Mouse (Mus musculus): ENCODE measurements around the gene Zdhhc22. TPM values are rescaled to one million over a fixed set of nuclear protein-coding genes. Genes with fewer than 3 reads are reported as not detected.

Zdhhc22 gene
- total and polyA plus RNA-seq, 3 experiments: not detected

DNA sequence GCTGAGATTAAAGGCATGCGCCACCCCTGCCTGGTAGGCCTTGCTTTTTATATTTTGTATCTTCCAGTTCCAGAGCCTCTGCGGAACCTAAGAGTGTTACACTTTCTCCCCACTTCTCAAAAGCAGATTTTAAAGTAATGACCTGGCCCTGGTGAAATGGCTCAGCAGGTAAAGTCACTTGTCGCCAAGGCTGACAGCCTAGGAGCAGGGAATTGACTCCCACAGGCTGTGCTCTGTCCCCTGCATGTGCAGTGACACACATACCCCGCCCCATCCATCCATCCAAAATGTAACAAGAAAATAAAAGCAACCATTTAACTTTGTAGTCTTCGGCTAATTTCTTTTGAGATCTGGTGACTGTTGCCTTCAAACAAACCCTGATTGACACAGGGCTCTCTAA lies 30.6 kb downstream of the Zdhhc22 start:
- Histone ChIP-seq H3K9ac (ENCODE audit: insufficient read depth, low read depth) (no peak overlapping the region), H3K4me3 (replicated peaks in 1 of 3; ENCODE audit: low read depth in 2 of 3, low read length in 2 of 3, poor library complexity in 1 of 3) (no peak overlapping the region), H3K9me3 (replicated peaks; ENCODE audit: low read length) (no peaks in the 10 kb centered on the region), H3K79me2 (replicated peaks; ENCODE audit: control insufficient read depth, extremely low read depth, insufficient read depth, poor library complexity, severe bottlenecking) (no peaks in the 10 kb centered on the region), H3K36me3 (replicated peaks in 1 of 2; ENCODE audit: control insufficient read depth in 1 of 2, insufficient read depth in 1 of 2, low read length in 1 of 2) (peaks cover 59 to 90% of the 10 kb centered on the region in 2 experiments), H3K4me2 (ENCODE audit: insufficient read depth, low read depth, poor library complexity, severe bottlenecking) (no peak overlapping the region), H3K4me1 (ENCODE audit: control insufficient read depth in 1 of 2, insufficient read depth in 2 of 2) (peaks cover 0 to 4% of the 10 kb centered on the region in 2 experiments; a peak in 1 of 4 replicates), H3K27ac (ENCODE audit: insufficient read depth, low read depth) (no peak overlapping the region), H3K27me3 (replicated peaks) (no peaks in the 10 kb centered on the region)
- in situ Hi-C loops (cut with MboI; ENCODE audit: low pct_ligation_motif_present, low pct_unique_long_range_greater_than_20kb, low sequenced_read_pairs): no loop called here
- no peak for DNase-seq (ENCODE audit: extremely low read depth)
- dilution Hi-C loops (cut with MboI; ENCODE audit: extremely low pct_ligation_motif_present, extremely low pct_unique_long_range_greater_than_20kb, low sequenced_read_pairs): no loop called here
- TF ChIP-seq NELFE (IDR thresholded peaks at IDR 0.05; ENCODE audit: low read depth, low read length) (no peak), CTCF (conservative IDR thresholded peaks at IDR 0.05 in 1 of 2, IDR thresholded peaks at IDR 0.05 in 1 of 2; ENCODE audit: low read depth in 2 of 2, low read length in 2 of 2) (no peak), JUN (IDR thresholded peaks at IDR 0.05; ENCODE audit: insufficient read depth, low read depth, low read length) (no peak), RAD21 (IDR thresholded peaks at IDR 0.05; ENCODE audit: low read depth, low read length) (no peak), NRF1 (IDR thresholded peaks at IDR 0.05; ENCODE audit: low read depth, low read length) (no peak), ZMIZ1 (IDR thresholded peaks at IDR 0.05; ENCODE audit: low read depth, low read length) (no peak), SIN3A (IDR thresholded peaks at IDR 0.05; ENCODE audit: low read length) (no peak), ELF1 (IDR thresholded peaks at IDR 0.05; ENCODE audit: low read depth, low read length) (no peak), ZKSCAN1 (IDR thresholded peaks at IDR 0.05; ENCODE audit: borderline replicate concordance, low read depth, low read length) (no peak), TBP (conservative IDR thresholded peaks at IDR 0.05; ENCODE audit: low read depth, low read length) (no peak)

DNA sequence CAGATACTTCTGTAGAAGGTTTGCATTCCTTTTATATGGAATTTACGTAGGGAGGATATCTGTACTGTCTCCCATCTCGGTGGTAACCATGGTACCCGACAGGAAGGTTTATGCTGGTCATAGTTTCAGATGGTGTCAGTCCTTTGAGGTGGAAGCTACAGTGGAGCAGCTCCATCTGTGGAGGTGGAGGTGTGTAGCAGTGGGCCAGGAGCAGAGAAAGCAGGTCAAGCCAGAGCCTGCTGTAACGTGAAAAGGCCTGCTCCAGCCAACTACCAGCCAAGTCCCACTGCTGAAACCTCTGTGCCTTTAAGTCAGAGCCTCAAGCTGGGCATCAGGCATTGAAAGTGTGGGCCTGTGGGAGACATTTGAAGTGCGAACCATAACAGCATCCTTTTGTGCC lies 31.7 kb downstream of the Zdhhc22 start:
- no peak overlapping the region for H3K4me3 ChIP-seq (replicated peaks in 1 of 3; ENCODE audit: low read depth in 2 of 3, low read length in 2 of 3, poor library complexity in 1 of 3)
- no peak overlapping the region for H3K27ac ChIP-seq (ENCODE audit: insufficient read depth, low read depth)
- peaks cover 62 to 90% of the 10 kb centered on the region in 2 experiments for H3K36me3 ChIP-seq (replicated peaks in 1 of 2; ENCODE audit: control insufficient read depth in 1 of 2, insufficient read depth in 1 of 2, low read length in 1 of 2)
- no peaks in the 10 kb centered on the region for H3K27me3 ChIP-seq (replicated peaks)
- dilution Hi-C loops (cut with MboI; ENCODE audit: extremely low pct_ligation_motif_present, extremely low pct_unique_long_range_greater_than_20kb, low sequenced_read_pairs) (no loop called here), in situ Hi-C loops (cut with MboI; ENCODE audit: low pct_ligation_motif_present, low pct_unique_long_range_greater_than_20kb, low sequenced_read_pairs) (no loop called here)
- H3K9ac ChIP-seq (ENCODE audit: insufficient read depth, low read depth): no peak overlapping the region
- peaks cover 0 to 4% of the 10 kb centered on the region in 2 experiments; a peak in 1 of 4 replicates for H3K4me1 ChIP-seq (ENCODE audit: control insufficient read depth in 1 of 2, insufficient read depth in 2 of 2)
- TF ChIP-seq SIN3A (IDR thresholded peaks at IDR 0.05; ENCODE audit: low read length) (no peak), ZC3H11A (IDR thresholded peaks at IDR 0.05; ENCODE audit: low read depth, low read length) (no peak), BHLHE40 (IDR thresholded peaks at IDR 0.05; ENCODE audit: low read depth, low read length) (no peak), USF2 (conservative IDR thresholded peaks at IDR 0.05; ENCODE audit: low read depth, low read length) (no peak), MYC (IDR thresholded peaks at IDR 0.05; ENCODE audit: low read depth, low read length) (no peak), GABPA (IDR thresholded peaks at IDR 0.05; ENCODE audit: insufficient replicate concordance, low read depth, low read length) (no peak), USF1 (IDR thresholded peaks at IDR 0.05; ENCODE audit: low read depth, low read length) (no peak)
- H3K9me3 ChIP-seq (replicated peaks; ENCODE audit: low read length): no peaks in the 10 kb centered on the region
- H3K79me2 ChIP-seq (replicated peaks; ENCODE audit: control insufficient read depth, extremely low read depth, insufficient read depth, poor library complexity, severe bottlenecking): no peaks in the 10 kb centered on the region
- no peak overlapping the region for H3K4me2 ChIP-seq (ENCODE audit: insufficient read depth, low read depth, poor library complexity, severe bottlenecking)
- DNase-seq (ENCODE audit: extremely low read depth): no peak
